Mouse (Mus musculus) lung, postnatal 4 days (tissue): ENCODE measurements at regions not wholly inside any gene's neighbourhood (a gene's known extent, or its start where the extent isn't known, plus 50 kb on each side); places are given as distances from the start of the nearest gene placed in this dataset.

Experiments used
- DNase-seq, 2 experiments: peaks; one replicate each; pipeline ENCODE4 v3.0.0; 2021

DNA sequence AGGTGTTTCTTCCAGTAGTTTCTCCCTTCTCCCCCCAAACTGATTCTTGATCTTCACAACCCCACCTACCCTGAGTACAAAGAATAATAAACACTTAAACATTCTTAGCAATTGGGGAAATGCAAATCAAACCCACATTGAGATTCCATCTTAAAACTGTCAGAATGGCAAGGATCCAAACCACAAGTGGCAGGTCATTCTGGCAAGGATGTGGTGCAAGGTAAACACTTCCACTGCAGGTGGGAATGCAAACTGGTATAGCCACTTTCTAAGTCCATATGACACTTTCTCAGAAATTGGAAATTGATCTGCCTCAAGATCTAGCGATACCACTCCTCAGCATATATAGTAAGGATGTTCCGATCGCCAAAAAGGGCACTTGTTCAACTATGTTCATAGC is 201.6 kb upstream of the Slitrk1 start:
- peak in 1 of 2 experiments; percentile 22 for DNase-seq
